Mouse (Mus musculus) heart, postnatal 14 days (tissue): ENCODE measurements around the gene Trmu. TPM values are rescaled to one million over a fixed set of nuclear protein-coding genes. Genes with fewer than 3 reads are reported as not detected.
A peak's percentile ranks its signal among the peaks of the same experiment; 100 is the strongest.

Source experiments
- DNase-seq, 2 experiments: peaks; one replicate each; pipeline ENCODE4 v3.0.0; 2021 to 2022
- intact Hi-C: fragments of 180-260 bp; cut with DNase I; formaldehyde crosslinking; loops from one replicate; pipeline ENCODE4 v1.15.1; 2025
- total RNA-seq, 2 experiments: library from RNA; stranded (reverse); gene quantifications; 2 replicates each; pipeline ENCODE4 v1.2.3; 2021

Trmu gene
- total RNA-seq, 2 experiments from 2014 or later = 25.9 to 28.7 TPM

DNA sequence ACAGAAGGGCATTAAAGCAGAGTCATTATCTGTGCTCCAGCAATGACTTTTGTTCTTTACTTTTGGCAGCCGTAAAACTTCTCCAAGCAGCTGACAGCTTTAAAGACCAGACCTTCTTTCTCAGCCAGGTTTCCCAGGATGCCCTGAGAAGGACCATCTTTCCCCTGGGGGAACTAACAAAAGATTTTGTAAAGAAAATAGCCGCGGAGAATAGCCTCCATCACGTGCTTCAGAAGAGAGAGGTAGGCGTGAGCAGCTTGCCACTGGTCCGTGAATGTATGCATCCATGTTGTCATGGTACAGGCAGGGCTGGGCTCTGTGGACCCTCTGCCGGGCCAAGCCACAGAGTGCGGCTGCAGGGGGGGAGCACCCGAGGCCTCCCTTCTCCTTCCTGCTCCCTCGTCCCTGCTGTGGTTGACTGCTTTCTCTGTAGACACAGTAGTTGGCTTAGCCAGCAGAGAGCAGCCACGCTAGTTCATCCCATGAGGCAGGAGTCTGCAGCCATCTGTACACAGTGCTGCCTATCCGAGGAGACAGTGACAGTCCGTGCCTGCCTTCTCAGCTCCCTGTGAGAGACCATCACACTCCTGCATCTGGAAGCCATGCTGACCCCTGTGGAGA lies 13.5 kb downstream of the Trmu start:
- no peak for DNase-seq
- intact Hi-C loops = no loop called here

DNA sequence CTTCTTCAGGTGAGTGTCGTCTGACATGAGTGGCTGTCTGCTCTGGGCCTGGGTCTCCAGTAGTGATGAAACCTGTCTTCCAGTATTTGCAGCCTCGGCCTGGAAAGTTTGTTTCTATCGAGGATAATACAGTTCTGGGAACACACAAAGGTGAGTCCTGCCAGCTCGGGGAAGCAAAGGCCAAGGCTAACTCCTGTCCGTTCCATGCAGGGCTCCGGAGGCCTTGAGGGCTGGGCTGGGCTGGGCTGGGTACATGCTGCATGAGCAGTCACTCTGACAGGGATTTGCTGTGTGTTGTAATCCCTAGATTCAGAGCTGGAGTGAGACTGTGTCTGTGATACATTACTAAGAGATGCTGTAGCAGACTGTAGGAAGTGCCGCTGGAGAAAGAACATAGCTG lies 14.8 kb downstream of the Trmu start:
- intact Hi-C loops = no loop called here
- no peak for DNase-seq

DNA sequence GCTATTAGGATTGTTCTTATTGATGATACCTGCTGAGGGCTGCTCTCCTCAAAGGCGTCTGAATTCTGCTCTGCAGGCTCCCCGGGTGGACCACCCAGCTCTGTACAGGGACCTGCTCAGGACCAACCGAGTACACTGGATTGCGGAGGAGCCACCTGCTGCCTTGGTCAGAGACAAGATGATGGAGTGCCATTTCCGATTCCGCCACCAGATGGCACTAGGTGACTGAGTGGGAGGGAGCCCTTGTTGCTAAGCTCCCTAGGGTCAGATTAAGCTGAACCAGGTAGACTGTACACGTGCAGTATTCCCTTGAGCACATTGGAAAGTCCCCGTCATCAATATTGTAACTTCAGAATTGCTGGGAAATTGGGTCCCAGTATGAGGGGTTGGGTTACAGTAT lies 17.2 kb downstream of the Trmu start:
- intact Hi-C loops = loop anchor here (2.0 to 5.0 kb wide), 2 partner anchors 143 to 241 kb away; no protein-coding TSS in a partner anchor
- peak; percentile 76 to 88 for DNase-seq

DNA sequence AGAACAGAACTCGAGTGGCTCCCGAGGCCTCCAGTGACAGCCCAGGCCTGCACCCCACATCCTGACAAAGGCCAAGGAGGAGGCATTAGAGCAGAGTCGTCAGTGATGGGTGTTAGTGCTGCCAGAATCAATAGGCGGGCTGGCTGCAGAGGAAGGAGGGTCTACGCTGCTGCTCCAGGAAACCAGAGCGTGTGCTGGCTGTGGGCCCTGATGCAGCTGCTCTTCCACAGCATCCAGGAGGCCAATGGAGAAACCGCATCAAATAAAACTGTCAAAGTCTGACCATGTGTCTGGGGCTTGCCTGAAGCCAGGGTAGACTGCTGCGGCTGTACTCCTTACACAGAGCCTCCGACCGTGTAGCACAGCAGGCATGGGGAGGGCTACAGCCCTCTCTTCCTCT lies 18.0 kb downstream of the Trmu start:
- intact Hi-C loops = loop anchor here (2.0 to 5.0 kb wide), 2 partner anchors 142 to 240 kb away; no protein-coding TSS in a partner anchor
- DNase-seq = no peak

DNA sequence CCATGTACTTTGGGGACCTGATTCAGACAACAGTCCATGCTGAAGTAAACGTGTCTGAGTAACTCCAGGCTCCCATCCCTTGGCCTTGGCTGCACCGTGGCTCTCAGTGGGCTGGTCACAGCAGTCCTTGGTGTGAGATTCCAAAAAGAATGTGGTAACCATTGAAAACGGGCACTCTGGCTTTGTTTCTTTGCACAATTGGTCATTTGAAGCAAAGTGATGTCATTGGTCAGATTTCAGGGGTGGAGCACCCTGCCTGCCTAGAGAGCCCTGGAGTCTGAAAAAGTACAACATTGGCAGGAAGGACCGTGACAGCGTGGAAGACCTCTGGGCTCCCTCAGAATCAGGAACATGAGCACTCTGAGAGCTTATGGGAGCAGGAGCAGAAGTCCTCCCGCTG lies 20.3 kb downstream of the Trmu start:
- DNase-seq = no peak
- intact Hi-C loops = loop anchor here (5.0 kb wide), 1 partner anchor 238 kb away; no protein-coding TSS in a partner anchor

DNA sequence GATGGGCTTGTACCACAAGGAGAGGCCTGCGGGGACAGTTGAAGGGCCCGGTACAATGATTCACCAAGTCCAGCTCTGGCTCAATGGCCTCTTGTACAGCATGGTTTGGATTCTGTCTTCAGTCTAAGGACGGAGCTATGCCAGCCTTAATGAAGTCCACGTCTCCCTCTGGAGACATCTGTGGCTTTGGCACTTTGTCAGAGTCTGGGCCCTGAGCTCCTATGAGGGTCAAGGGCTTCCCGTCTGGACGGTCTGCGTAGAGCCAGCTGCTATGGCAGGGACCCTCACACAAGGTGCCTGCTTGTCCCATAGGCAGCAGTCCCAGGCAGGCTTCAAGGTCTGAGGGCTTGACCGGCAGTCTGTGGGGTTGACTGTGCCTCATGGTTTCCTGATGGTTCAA lies 21.2 kb downstream of the Trmu start:
- DNase-seq = no peak
- intact Hi-C loops = no loop called here

DNA sequence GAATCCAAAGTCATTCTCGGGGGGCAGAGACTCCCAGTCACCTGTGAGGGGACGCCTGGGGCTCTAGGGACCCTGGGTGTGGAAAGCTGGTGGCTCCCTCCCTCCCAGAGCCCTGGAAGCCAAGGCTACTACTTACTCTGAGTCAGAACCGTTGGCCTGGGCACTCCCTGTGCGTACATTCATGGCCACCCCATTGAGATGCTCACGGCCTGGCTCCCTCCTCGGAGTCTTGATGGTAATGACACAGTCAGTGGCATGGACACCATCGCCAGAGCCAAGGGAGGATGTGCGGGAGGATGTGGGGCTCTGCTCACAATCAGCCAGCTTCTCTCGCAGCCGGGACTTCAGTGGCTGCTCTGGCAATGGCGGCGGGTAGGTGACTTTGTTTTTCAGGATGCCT lies 21.7 kb downstream of the Trmu start:
- DNase-seq = no peak
- intact Hi-C loops = no loop called here

DNA sequence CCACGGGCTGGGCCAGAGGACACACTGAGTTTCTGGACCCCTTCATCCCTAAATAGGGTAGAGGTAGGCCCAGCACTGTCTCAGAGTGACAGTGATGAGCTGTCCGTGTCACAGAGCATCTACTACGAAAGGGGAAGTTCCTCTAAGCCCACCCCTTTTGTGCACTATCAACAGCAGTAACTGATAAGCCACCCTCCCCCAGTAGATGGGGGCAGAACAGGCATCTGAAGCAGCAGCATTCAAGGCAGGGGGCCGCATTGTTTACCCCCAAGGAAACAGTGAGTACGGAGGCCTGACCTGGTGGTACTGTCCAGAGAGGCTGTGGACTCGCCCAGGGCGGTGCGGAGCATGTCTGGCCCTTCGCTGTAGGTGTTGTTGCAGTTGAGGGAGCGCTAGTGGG lies 23.4 kb downstream of the Trmu start:
- DNase-seq = no peak
- intact Hi-C loops = no loop called here

DNA sequence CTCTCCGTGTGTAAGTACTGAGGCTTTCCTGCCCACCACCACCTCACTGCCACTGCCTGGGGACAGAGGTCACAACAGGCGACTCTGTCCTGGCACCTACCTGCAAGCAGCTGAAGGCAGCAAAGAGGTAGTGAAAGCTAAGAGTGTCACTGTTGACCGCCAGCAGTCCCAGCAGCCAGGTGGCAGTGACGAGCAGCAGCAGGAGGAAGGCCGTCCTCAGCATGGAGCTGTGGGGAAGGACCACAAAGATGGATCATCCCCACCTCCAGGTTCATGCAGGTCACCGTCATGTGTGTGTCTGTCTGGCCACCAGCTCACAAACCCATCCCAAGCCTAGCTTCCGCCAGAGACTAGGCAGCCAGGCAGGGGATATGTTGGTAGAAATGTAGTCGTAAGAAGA lies 24.7 kb downstream of the Trmu start:
- peak in 1 of 2 experiments; percentile 25 for DNase-seq
- intact Hi-C loops = no loop called here

DNA sequence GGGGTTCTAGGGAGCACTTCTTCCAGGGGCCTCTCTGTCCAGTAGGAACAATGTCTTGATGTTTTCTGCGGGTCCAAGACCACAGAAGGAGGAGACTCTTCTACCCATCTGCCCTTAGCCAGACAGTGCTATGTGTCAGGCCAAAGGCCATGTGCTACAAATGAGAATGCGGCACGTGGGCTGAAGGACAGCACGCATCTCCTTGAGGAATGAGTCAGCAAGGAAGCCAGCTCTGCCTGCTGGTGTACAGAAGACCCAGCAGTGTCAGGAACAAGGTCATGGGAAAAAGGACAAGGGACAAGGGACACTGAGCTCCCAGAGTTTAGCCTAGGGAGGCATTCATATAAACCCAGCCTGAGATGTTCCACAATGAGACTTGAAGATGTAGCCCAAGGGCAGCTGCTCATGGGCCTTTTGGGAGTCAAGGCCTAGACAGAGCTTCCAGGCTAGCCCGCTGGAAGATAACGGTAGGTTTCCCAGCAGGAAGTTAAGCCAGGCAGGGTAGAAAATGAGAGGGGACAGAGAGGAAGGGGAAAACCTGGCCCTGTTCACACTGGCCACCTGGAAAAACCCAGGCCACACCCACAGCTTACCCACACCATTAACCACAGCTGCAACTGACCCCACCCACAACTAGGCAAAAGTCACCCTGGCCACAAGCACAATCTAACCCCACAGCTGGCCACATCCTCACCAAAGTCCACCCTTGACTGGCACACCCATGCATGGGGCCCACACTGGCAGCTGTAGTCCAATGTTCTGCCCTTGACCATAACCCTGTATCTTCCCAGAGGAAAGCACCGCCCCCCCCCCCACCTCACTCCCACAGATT lies 29.8 kb downstream of the Trmu start:
- no peak for DNase-seq
- intact Hi-C loops = no loop called here

DNA sequence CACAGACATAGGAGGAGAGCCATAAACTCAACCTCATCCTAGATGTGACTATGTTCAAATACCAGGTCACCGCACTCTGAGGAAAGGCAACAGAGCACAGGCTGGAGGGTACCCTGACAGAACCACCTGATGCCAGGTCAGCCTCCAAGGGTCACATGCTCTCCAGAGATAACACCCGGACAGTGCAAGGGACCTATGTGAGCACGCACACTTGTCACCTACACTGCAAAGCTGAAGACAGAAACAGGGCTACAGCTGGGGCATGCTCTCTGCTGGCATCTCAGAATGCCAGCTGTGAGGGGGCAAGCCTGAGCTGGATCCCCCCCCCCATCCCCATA lies 30.3 kb downstream of the Trmu start:
- no peak for DNase-seq
- intact Hi-C loops = no loop called here

DNA sequence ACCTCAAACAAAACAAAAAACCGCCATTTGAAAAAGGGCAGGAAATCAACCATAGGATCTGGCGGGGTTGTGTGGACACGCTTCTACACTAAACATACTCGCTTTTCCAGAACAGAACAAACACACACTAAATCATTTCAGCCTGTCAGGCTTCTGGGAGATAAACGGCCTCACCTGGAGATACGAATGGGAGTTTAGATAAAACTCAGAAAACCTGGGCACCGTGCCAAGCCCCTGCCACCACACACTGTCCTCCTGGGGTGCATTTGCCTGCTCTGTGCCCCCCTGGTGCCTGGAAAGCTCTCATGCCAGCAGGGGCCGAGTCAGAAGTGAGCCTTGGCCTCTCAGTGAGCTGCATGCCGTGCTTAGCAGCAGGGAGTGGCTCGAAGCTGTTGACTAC lies 30.8 kb downstream of the Trmu start:
- DNase-seq = no peak
- intact Hi-C loops = no loop called here

DNA sequence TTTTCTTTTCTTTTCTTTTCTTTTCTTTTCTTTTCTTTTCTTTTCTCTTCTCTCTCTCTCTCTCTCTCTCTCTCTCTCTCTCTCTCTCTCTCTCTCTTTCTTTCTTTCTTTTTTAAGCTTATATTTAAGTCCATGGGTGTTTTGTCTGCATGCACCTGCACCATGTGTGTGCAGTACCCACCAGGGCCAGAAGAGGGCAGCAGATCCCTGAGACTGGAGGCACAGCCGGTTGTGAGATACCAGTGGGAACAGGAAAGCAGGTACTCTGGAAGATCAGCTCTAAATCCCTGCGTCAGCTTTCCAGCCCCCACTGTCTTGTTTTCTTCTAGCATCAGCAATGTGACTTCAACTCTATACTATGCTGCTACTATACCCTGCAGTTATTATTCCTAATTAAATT lies 34.5 kb downstream of the Trmu start:
- DNase-seq = peak; percentile 51 to 76
- intact Hi-C loops = no loop called here

DNA sequence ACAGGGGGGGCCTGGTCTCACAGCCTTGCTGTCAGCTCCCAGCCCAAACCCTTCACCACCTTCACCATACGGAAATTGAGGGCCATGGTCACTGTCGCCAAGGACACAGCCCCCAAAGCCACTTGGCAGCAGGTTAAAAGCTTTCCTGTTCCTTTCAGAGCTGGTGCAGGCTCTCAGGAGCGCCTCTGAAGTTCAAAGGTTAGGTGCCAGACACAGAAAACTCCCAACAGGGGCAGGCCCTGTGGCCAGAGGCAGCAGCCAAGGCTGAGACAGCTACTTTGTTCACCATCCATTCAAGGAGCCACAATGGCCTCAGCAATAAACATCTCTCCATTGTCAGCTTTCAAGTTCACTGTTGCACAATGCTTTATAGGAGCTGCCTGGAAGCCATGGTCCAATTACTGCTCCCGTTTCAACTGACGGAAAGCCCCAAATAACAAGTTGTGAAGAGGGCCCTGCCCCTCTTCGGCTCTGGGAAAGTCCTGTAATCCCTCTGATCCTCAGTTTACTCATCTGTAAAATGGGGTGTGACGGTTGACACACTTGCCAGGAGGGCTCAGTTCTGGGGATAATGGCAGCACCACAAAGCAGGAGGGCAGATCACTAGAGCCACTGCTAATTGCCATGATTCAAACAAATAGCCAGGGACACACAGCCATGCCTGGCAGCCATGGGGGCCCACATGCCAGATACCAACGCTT lies 40.2 kb downstream of the Trmu start:
- intact Hi-C loops = no loop called here

DNA sequence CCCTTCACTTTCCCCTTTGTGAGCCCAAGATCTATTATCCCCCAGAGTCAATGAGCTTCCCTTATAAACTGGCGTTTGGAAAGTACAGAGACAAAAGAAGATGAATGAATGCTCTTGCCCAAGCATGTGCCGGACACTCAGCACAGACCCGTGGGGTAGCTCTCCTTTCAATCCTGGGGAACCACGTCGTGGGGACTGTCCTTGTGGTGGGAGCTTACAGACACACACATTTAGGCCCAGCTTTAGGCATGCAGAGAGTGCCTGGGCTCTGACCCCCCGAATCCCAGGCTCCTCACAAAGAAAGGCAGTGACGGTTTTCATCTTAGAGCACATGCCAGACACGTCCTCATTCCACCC lies 40.8 kb downstream of the Trmu start:
- DNase-seq = no peak
- intact Hi-C loops = no loop called here

More for the DNA sequence above, 40.2 kb downstream of the Trmu start:
- DNase-seq = no peak

DNA sequence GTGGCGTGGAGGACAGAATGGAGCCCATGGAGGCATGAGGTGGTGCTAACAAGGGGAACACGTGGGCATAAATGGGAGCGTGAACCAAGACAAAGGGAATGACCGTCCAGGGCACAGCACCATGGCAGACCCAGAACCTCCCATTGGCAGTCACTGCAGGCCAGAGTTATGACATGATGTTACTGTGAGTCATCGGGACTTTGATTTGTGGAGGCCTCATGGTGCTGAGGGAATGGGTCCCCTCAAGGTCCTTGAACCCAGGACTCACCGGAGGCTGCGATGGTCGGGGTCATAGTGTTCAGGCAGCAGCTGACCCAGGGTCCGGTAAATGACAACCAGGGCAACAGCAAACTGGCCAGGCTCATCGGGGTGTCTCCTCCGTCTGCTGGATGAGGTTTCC lies 42.7 kb downstream of the Trmu start:
- no peak for DNase-seq
- intact Hi-C loops = no loop called here

DNA sequence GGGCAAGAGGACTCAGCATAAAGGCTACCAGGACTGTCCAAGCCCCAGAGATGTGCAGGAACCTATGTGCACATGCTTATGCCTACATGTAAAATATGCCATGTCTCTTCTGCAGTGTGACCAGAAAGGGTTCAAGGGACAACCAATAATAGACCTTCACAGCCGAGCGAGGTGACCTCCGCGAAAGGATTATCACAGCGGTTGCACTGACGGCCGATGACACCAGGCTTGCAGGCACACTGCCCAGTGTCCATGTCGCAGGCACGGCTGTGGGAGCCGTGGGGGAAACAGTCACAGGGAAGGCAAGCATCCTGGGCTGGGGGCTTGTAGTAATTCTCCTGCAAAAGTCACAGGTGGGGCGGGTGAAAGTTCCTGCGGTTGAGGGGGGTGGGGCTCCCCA lies 49.0 kb downstream of the Trmu start:
- DNase-seq = no peak
- intact Hi-C loops = no loop called here

DNA sequence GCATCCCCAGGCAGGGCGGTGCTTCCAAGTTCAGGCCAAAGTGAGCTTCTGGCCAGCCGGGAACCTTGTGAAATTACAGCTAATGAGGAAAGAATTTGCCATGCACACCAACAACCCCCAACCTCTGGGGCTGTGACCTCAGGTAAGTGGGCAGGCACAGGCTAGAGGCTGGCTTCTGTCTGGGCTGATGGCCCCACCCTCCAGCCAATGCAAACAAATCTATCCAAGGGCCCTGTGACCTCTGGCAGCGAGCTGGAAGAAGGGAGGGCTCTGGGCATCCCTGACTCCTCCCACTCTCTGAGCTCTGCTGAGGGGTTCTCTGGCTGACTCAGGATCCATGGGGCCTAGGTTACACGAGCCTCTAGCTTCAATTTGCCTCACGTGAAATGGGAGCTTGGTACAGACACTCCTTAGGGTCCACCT lies 56.5 kb downstream of the Trmu start:
- intact Hi-C loops = no loop called here
- DNase-seq = peak; percentile 25 to 47
